Comparison of ENCODE assay signal across 15 mouse cellular contexts in genomic region chr8:116203631-116204030, GRCm38 (mm10).
A peak's percentile ranks its signal among the peaks of the same experiment; 100 is the strongest.
DNase-seq lines count a peak whose midpoint lies in the region; ATAC-seq lines count a peak whose summit lies in the region.
"Had no signal": no experiment of that assay in that cellular context is flagged by ENCODE, and none has a peak within 500 bp of the region (broad histone marks: within the 10 kb centered on the region; RNA-seq: fewer than 3 reads in every experiment).

No protein-coding gene starts in this region.

- no peak overlapping the region for H3K4me2 ChIP-seq in forebrain, embryonic 12.5 days
- H3K4me2 ChIP-seq: heart, embryonic 15.5 days; hindbrain, embryonic 15.5 days; liver, embryonic 15.5 days had no signal

- H3K4me3 ChIP-seq in forebrain, embryonic 12.5 days (replicated peaks) = no peak overlapping the region
- H3K4me3 ChIP-seq in midbrain, embryonic 10.5 days = no peak overlapping the region
- H3K4me3 ChIP-seq: heart, embryonic 15.5 days; hindbrain, embryonic 15.5 days; liver, embryonic 15.5 days had no signal

- peak overlapping the region; percentile 59 for H3K27ac ChIP-seq in forebrain, embryonic 12.5 days
- no peak overlapping the region for H3K27ac ChIP-seq in midbrain, embryonic 10.5 days (replicated peaks)
- H3K27ac ChIP-seq: heart, embryonic 15.5 days; hindbrain, embryonic 15.5 days; kidney, postnatal 0 days; liver, embryonic 15.5 days; macrophage had no signal

- no peaks in the 10 kb centered on the region for H3K36me3 ChIP-seq in forebrain, embryonic 12.5 days (replicated peaks)
- no peaks in the 10 kb centered on the region for H3K36me3 ChIP-seq in midbrain, embryonic 10.5 days
- H3K36me3 ChIP-seq: heart, embryonic 15.5 days; hindbrain, embryonic 15.5 days; liver, embryonic 15.5 days had no signal

- 7% methylated on average over 2 of the region's 2 CpGs for WGBS in forebrain, embryonic 12.5 days
- 21% methylated on average over 2 of the region's 2 CpGs for WGBS in midbrain, embryonic 10.5 days

- H3K4me1 ChIP-seq in forebrain, embryonic 12.5 days = peaks cover 14% of the 10 kb centered on the region
- peaks cover 10% of the 10 kb centered on the region for H3K4me1 ChIP-seq in midbrain, embryonic 10.5 days
- H3K4me1 ChIP-seq: heart, embryonic 15.5 days; liver, embryonic 15.5 days had no signal

- ATAC-seq in forebrain, embryonic 12.5 days (ENCODE audit: low FRiP score) = peak; percentile 84

- intact Hi-C loops in left cerebral cortex, postnatal 4 days (cut with DNase I) = no loop called here
- intact Hi-C loops in left cerebral cortex, postnatal 25 days (cut with DNase I) = no loop called here

- peaks cover 33% of the 10 kb centered on the region; the same call in 1 of the 2 replicates for H3K27me3 ChIP-seq in forebrain, embryonic 12.5 days
- H3K27me3 ChIP-seq in midbrain, embryonic 10.5 days (ENCODE audit: low read depth, poor library complexity, severe bottlenecking) = peaks cover 7% of the 10 kb centered on the region; the same call in 1 of the 2 replicates
- H3K27me3 ChIP-seq: heart, embryonic 15.5 days; hindbrain, embryonic 15.5 days; liver, embryonic 15.5 days had no signal

- no peak overlapping the region for H3K9ac ChIP-seq in forebrain, embryonic 12.5 days
- H3K9ac ChIP-seq: heart, embryonic 15.5 days; hindbrain, embryonic 15.5 days; liver, embryonic 15.5 days had no signal

- DNase-seq in left cerebral cortex, postnatal 4 days = peak; percentile 24
- no peak for DNase-seq in left cerebral cortex, postnatal 25 days (ENCODE audit: low spot score in 2 of 2)
- peak; percentile 16 for DNase-seq in midbrain, embryonic 10.5 days (ENCODE audit: low spot score)
- no peak for DNase-seq in kidney, adult 18-20 months
- no peak for DNase-seq in kidney, adult 8-10 months
- no peak for DNase-seq in right cerebral cortex, adult 2 months (ENCODE audit: low spot score in 2 of 2)
- DNase-seq: cerebellum, adult 8-10 months; right cerebral cortex, postnatal 25 days; thymus, adult 18-20 months had no signal

- peaks cover 13% of the 10 kb centered on the region for H3K9me3 ChIP-seq in forebrain, embryonic 12.5 days
- H3K9me3 ChIP-seq in midbrain, embryonic 10.5 days (replicated peaks) = peaks cover 9% of the 10 kb centered on the region; the same call in 1 of the 2 replicates
- H3K9me3 ChIP-seq: heart, embryonic 15.5 days; hindbrain, embryonic 15.5 days; liver, embryonic 15.5 days had no signal

Comparison
In these comparisons a context has a peak if more than half of its experiments do, and no peak if none do; other contexts are left out.
1. DNase-seq: peak in left cerebral cortex, postnatal 4 days (single experiment) and midbrain, embryonic 10.5 days (single experiment); none in left cerebral cortex, postnatal 25 days (0 of 2), kidney, adult 18-20 months (single experiment), kidney, adult 8-10 months (0 of 2) and right cerebral cortex, adult 2 months (0 of 2).